Mouse (Mus musculus): Measurements from ENCODE around the gene Emid1. TPM values are rescaled to one million over a fixed set of nuclear protein-coding genes. Genes with fewer than 3 reads are reported as not detected.
"Not testable (repeated sequence)": the region's sequence is repeated elsewhere in the genome, so short reads cannot be mapped to it uniquely, and the experiment has no call there.

Emid1 gene
- polyA plus RNA-seq, 1 experiment: 0.09 TPM

- no peaks in the 10 kb centered on the region for H3K27me3 ChIP-seq (ENCODE audit: control insufficient read depth)
- H3K9me3 ChIP-seq (ENCODE audit: control insufficient read depth, low read length): no peaks in the 10 kb centered on the region
- peaks cover 95% of the 10 kb centered on the region for H3K36me3 ChIP-seq (ENCODE audit: control insufficient read depth)
- TF ChIP-seq TAL1 (IDR thresholded peaks at IDR 0.05; ENCODE audit: low read length) (no peak), GATA1 (IDR thresholded peaks at IDR 0.05; ENCODE audit: low read length) (no peak)
- H3K4me3 ChIP-seq (replicated peaks): no peak overlapping the region
- H3K4me1 ChIP-seq (ENCODE audit: control insufficient read depth): peaks cover 19% of the 10 kb centered on the region
Measured at GRCm38 (mm10) chr11:5091706-5092105, 60.4 kb downstream of the Emid1 start.

GRCm38 (mm10) chr11:5089147-5089546, 62.9 kb downstream of the Emid1 start:
- no peaks in the 10 kb centered on the region for H3K9me3 ChIP-seq (ENCODE audit: control insufficient read depth, low read length)
- H3K36me3 ChIP-seq (ENCODE audit: control insufficient read depth): peaks cover 100% of the 10 kb centered on the region
- peaks cover 4% of the 10 kb centered on the region for H3K4me1 ChIP-seq (ENCODE audit: control insufficient read depth)
- no peak overlapping the region for H3K4me3 ChIP-seq (replicated peaks)
- no peaks in the 10 kb centered on the region for H3K27me3 ChIP-seq (ENCODE audit: control insufficient read depth)
- TF ChIP-seq TAL1 (IDR thresholded peaks at IDR 0.05; ENCODE audit: low read length) (no peak), GATA1 (IDR thresholded peaks at IDR 0.05; ENCODE audit: low read length) (no peak)

- H3K36me3 ChIP-seq (ENCODE audit: control insufficient read depth): peaks cover 92% of the 10 kb centered on the region
- H3K4me1 ChIP-seq (ENCODE audit: control insufficient read depth); H3K27me3 ChIP-seq (ENCODE audit: control insufficient read depth); H3K9me3 ChIP-seq (ENCODE audit: control insufficient read depth, low read length); H3K4me3 ChIP-seq (replicated peaks): not testable (repeated sequence)
Measured at GRCm38 (mm10) chr11:5076843-5077242, 75.2 kb downstream of the Emid1 start.

- no peaks in the 10 kb centered on the region for H3K27me3 ChIP-seq (ENCODE audit: control insufficient read depth)
Measured at GRCm38 (mm10) chr11:5075760-5076159, 76.3 kb downstream of the Emid1 start.

GRCm38 (mm10) chr11:5074882-5075281, 77.2 kb downstream of the Emid1 start:
- TF ChIP-seq GATA1 (IDR thresholded peaks at IDR 0.05; ENCODE audit: low read length): no peak
- no peak for TF ChIP-seq TAL1 (IDR thresholded peaks at IDR 0.05; ENCODE audit: low read length)
- Histone ChIP-seq H3K4me3 (replicated peaks) (no peak overlapping the region), H3K4me1 (ENCODE audit: control insufficient read depth) (no peaks in the 10 kb centered on the region; the same call in 1 of the 2 replicates), H3K9me3 (ENCODE audit: control insufficient read depth, low read length) (no peaks in the 10 kb centered on the region), H3K36me3 (ENCODE audit: control insufficient read depth) (peaks cover 92% of the 10 kb centered on the region), H3K27me3 (ENCODE audit: control insufficient read depth) (no peaks in the 10 kb centered on the region)

More at GRCm38 (mm10) chr11:5075760-5076159, 76.3 kb downstream of the Emid1 start:
- H3K9me3 ChIP-seq (ENCODE audit: control insufficient read depth, low read length): no peaks in the 10 kb centered on the region
- TF ChIP-seq GATA1 (IDR thresholded peaks at IDR 0.05; ENCODE audit: low read length) (no peak), TAL1 (IDR thresholded peaks at IDR 0.05; ENCODE audit: low read length) (no peak)
- no peaks in the 10 kb centered on the region for H3K4me1 ChIP-seq (ENCODE audit: control insufficient read depth)
- peaks cover 92% of the 10 kb centered on the region for H3K36me3 ChIP-seq (ENCODE audit: control insufficient read depth)
- no peak overlapping the region for H3K4me3 ChIP-seq (replicated peaks)

- H3K9me3 ChIP-seq (ENCODE audit: control insufficient read depth, low read length): no peaks in the 10 kb centered on the region; the same call in 1 of the 2 replicates
- TF ChIP-seq TAL1 (IDR thresholded peaks at IDR 0.05; ENCODE audit: low read length) (no peak), GATA1 (IDR thresholded peaks at IDR 0.05; ENCODE audit: low read length) (no peak)
- peaks cover 23% of the 10 kb centered on the region for H3K4me1 ChIP-seq (ENCODE audit: control insufficient read depth)
- peaks cover 17% of the 10 kb centered on the region for H3K27me3 ChIP-seq (ENCODE audit: control insufficient read depth)
- no peak overlapping the region for H3K4me3 ChIP-seq (replicated peaks)
- peaks cover 65% of the 10 kb centered on the region for H3K36me3 ChIP-seq (ENCODE audit: control insufficient read depth)
Measured at GRCm38 (mm10) chr11:5068126-5068971, 83.7 kb downstream of the Emid1 start.

GRCm38 (mm10) chr11:5067063-5067462, 85.0 kb downstream of the Emid1 start:
- TF ChIP-seq TAL1 (IDR thresholded peaks at IDR 0.05; ENCODE audit: low read length) (no peak), GATA1 (IDR thresholded peaks at IDR 0.05; ENCODE audit: low read length) (no peak)
- Histone ChIP-seq H3K27me3 (ENCODE audit: control insufficient read depth) (peaks cover 30% of the 10 kb centered on the region), H3K4me1 (ENCODE audit: control insufficient read depth) (peaks cover 31% of the 10 kb centered on the region), H3K9me3 (ENCODE audit: control insufficient read depth, low read length) (no peaks in the 10 kb centered on the region; the same call in 1 of the 2 replicates), H3K36me3 (ENCODE audit: control insufficient read depth) (peaks cover 52% of the 10 kb centered on the region), H3K4me3 (replicated peaks) (no peak overlapping the region)

GRCm38 (mm10) chr11:5065056-5065821, 86.8 kb downstream of the Emid1 start, which contains the start of gene Gas2l1:
TSS of gene Gas2l1 (minus strand) at chr11:5065327.
- peaks cover 5% of the 10 kb centered on the region for H3K9me3 ChIP-seq (ENCODE audit: control insufficient read depth, low read length)
- H3K27me3 ChIP-seq (ENCODE audit: control insufficient read depth): peaks cover 48% of the 10 kb centered on the region
- peak within 1 kb of the TSS; percentile 66 for H3K4me3 ChIP-seq (replicated peaks)
- TF ChIP-seq TAL1 (IDR thresholded peaks at IDR 0.05; ENCODE audit: low read length): no peak
- H3K4me1 ChIP-seq (ENCODE audit: control insufficient read depth): peaks cover 46% of the 10 kb centered on the region
- peaks cover 39% of the 10 kb centered on the region for H3K36me3 ChIP-seq (ENCODE audit: control insufficient read depth)
